Mouse (Mus musculus): ENCODE data around the gene Gm16485. TPM values are rescaled to one million over a fixed set of nuclear protein-coding genes. Genes with fewer than 3 reads are reported as not detected.

Gm16485 gene
- 0.17 TPM for polyA plus RNA-seq (2014; fragmentation: Illumina TruSeq; extraction: RNeasy Lipid Tissue Mini Kit (QIAGEN cat#74804); ENCODE audit: insufficient read depth, low read depth, low replicate concordance)

GRCm38 (mm10) chr9:8971491-8971890, at the start of gene Gm16485:
Gm16485 (plus strand) TSS chr9:8971791.

Other genes with a start within 250 kb of the Gm16485 start
- gene Pgr, start 72.0 kb upstream of the Gm16485 start, polyA plus RNA-seq (2014; fragmentation: Illumina TruSeq; extraction: RNeasy Lipid Tissue Mini Kit (QIAGEN cat#74804); ENCODE audit: insufficient read depth, low read depth, low replicate concordance) = 0.19 TPM

All from lung, adult 10 weeks (tissue).